ENCODE assay signal across 9 mouse cellular contexts in the genomic region with DNA sequence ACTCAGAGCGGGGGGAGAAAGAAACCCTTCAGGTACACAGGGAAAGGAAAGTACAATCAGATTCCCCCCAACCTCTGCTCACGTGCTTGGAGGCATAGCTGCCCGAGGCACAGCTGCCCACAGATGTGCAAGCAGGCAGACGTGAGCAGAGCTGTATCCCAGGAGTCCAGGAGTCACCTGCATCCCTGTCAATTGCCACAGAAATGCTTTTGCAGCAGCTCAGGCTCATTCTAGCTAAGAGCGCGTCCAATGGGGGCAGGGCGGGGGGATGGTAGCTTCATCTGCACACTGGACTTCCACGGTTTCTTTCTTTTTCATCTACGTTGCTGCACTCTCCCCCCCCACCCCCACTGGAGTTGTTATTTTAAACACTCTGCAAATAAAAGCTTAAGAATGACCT.
DNase-seq lines count a peak whose midpoint lies in the region; ATAC-seq lines count a peak whose summit lies in the region.
"Had no signal": no experiment of that assay in that cellular context is flagged by ENCODE, and none has a peak within 500 bp of the region (broad histone marks: within the 10 kb centered on the region; RNA-seq: fewer than 3 reads in every experiment).

No protein-coding gene starts in this region.

- H3K4me2 ChIP-seq in forebrain, embryonic 11.5 days (ENCODE audit: low read depth, low read length, severe bottlenecking) = no peak overlapping the region
- no peak overlapping the region for H3K4me2 ChIP-seq in forebrain, embryonic 16.5 days (ENCODE audit: low read length)
- no peak overlapping the region for H3K4me2 ChIP-seq in neural tube, embryonic 11.5 days (ENCODE audit: low read depth)
- no peak overlapping the region; the same call in 1 of the 2 replicates for H3K4me2 ChIP-seq in midbrain, embryonic 14.5 days (ENCODE audit: low read length)

- ATAC-seq in forebrain, embryonic 11.5 days (replicated peaks; ENCODE audit: low FRiP score) = no peak
- ATAC-seq in forebrain, embryonic 16.5 days = no peak
- no peak for ATAC-seq in neural tube, embryonic 11.5 days (ENCODE audit: insufficient read depth, low FRiP score, low TSS enrichment)
- peak; percentile 58; the same call in 1 of the 2 replicates for ATAC-seq in midbrain, embryonic 14.5 days (ENCODE audit: low FRiP score, low TSS enrichment)

- DNase-seq in forebrain, embryonic 11.5 days (ENCODE audit: low spot score) = peak; percentile 56
- DNase-seq in neural tube, embryonic 11.5 days (ENCODE audit: low spot score) = peak; percentile 27
- DNase-seq in neural tube, embryonic 10.5 days (ENCODE audit: extremely low spot score, low spot score) = no peak
- DNase-seq in midbrain, embryonic 14.5 days = peak; percentile 62
- no peak for DNase-seq in retina, embryonic 14.5 days (ENCODE audit: low spot score)
- DNase-seq in spleen, postnatal 14 days (ENCODE audit: low spot score in 2 of 2) = no peak
- DNase-seq in layer of hippocampus, adult 9-11 months = no peak
- DNase-seq: kidney, postnatal 25 days had no signal

- H3K27ac ChIP-seq in forebrain, embryonic 11.5 days (ENCODE audit: low read depth, low read length) = no peak overlapping the region
- no peak overlapping the region for H3K27ac ChIP-seq in forebrain, embryonic 16.5 days (ENCODE audit: low read length)
- no peak overlapping the region for H3K27ac ChIP-seq in neural tube, embryonic 11.5 days (ENCODE audit: low read depth, low read length)
- H3K27ac ChIP-seq in midbrain, embryonic 14.5 days (replicated peaks; ENCODE audit: low read depth, low read length) = peak overlapping the region; percentile 43; the same call in 1 of the 2 replicates

- no peaks in the 10 kb centered on the region for H3K36me3 ChIP-seq in forebrain, embryonic 11.5 days (ENCODE audit: control insufficient read depth, insufficient read depth, low read length)
- H3K36me3 ChIP-seq in forebrain, embryonic 16.5 days (ENCODE audit: control insufficient read depth, insufficient read depth) = no peaks in the 10 kb centered on the region
- no peaks in the 10 kb centered on the region for H3K36me3 ChIP-seq in neural tube, embryonic 11.5 days (ENCODE audit: control insufficient read depth, insufficient read depth, low read length)
- no peaks in the 10 kb centered on the region for H3K36me3 ChIP-seq in midbrain, embryonic 14.5 days (ENCODE audit: control insufficient read depth, insufficient read depth, low read length)

- no peaks in the 10 kb centered on the region for H3K9me3 ChIP-seq in forebrain, embryonic 11.5 days (ENCODE audit: control insufficient read depth, low read length)
- H3K9me3 ChIP-seq in forebrain, embryonic 16.5 days (ENCODE audit: control insufficient read depth, low read length) = no peaks in the 10 kb centered on the region
- no peaks in the 10 kb centered on the region for H3K9me3 ChIP-seq in neural tube, embryonic 11.5 days (ENCODE audit: control insufficient read depth, low read length)
- no peaks in the 10 kb centered on the region for H3K9me3 ChIP-seq in midbrain, embryonic 14.5 days (ENCODE audit: control insufficient read depth, low read length)

- no peaks in the 10 kb centered on the region for H3K27me3 ChIP-seq in forebrain, embryonic 11.5 days (ENCODE audit: control insufficient read depth, insufficient read depth, low read length)
- no peaks in the 10 kb centered on the region for H3K27me3 ChIP-seq in forebrain, embryonic 16.5 days (replicated peaks; ENCODE audit: control insufficient read depth, insufficient read depth, low read length)
- H3K27me3 ChIP-seq in neural tube, embryonic 11.5 days (ENCODE audit: control insufficient read depth, insufficient read depth, low read length) = no peaks in the 10 kb centered on the region
- no peaks in the 10 kb centered on the region for H3K27me3 ChIP-seq in midbrain, embryonic 14.5 days (ENCODE audit: control insufficient read depth, insufficient read depth, low read length)

- 52% methylated on average over 9 of the region's 9 CpGs for WGBS in forebrain, embryonic 11.5 days
- WGBS in forebrain, embryonic 16.5 days = 44% methylated on average over 9 of the region's 9 CpGs
- WGBS in neural tube, embryonic 11.5 days = 57% methylated on average over 9 of the region's 9 CpGs
- 26% methylated on average over 9 of the region's 9 CpGs for WGBS in midbrain, embryonic 14.5 days

- no peak overlapping the region for H3K9ac ChIP-seq in forebrain, embryonic 11.5 days (ENCODE audit: low read length)
- no peak overlapping the region for H3K9ac ChIP-seq in forebrain, embryonic 16.5 days (replicated peaks; ENCODE audit: low read depth, low read length)
- no peak overlapping the region for H3K9ac ChIP-seq in neural tube, embryonic 11.5 days (ENCODE audit: low read length)
- no peak overlapping the region for H3K9ac ChIP-seq in midbrain, embryonic 14.5 days (replicated peaks; ENCODE audit: low read length)

- peaks cover 4% of the 10 kb centered on the region; the same call in 1 of the 2 replicates for H3K4me1 ChIP-seq in forebrain, embryonic 11.5 days (replicated peaks; ENCODE audit: control insufficient read depth, insufficient read depth, low read length)
- no peaks in the 10 kb centered on the region for H3K4me1 ChIP-seq in forebrain, embryonic 16.5 days (replicated peaks; ENCODE audit: control insufficient read depth, insufficient read depth, low read length)
- peaks cover 4% of the 10 kb centered on the region; the same call in 1 of the 2 replicates for H3K4me1 ChIP-seq in neural tube, embryonic 11.5 days (ENCODE audit: control insufficient read depth, insufficient read depth, low read length)
- peaks cover 12% of the 10 kb centered on the region for H3K4me1 ChIP-seq in midbrain, embryonic 14.5 days (ENCODE audit: control insufficient read depth, insufficient read depth, low read length)

- H3K4me3 ChIP-seq in forebrain, embryonic 11.5 days (ENCODE audit: low read depth, low read length) = no peak overlapping the region
- no peak overlapping the region for H3K4me3 ChIP-seq in forebrain, embryonic 16.5 days (replicated peaks; ENCODE audit: low read length)
- H3K4me3 ChIP-seq in neural tube, embryonic 11.5 days (ENCODE audit: low read depth, low read length) = no peak overlapping the region
- no peak overlapping the region for H3K4me3 ChIP-seq in midbrain, embryonic 14.5 days (replicated peaks; ENCODE audit: low read depth, low read length)

Comparison
In these comparisons a context has a peak if more than half of its experiments do, and no peak if none do; other contexts are left out.
1. DNase-seq: peak in forebrain, embryonic 11.5 days (single experiment), neural tube, embryonic 11.5 days (single experiment) and midbrain, embryonic 14.5 days (single experiment); none in neural tube, embryonic 10.5 days (single experiment), retina, embryonic 14.5 days (single experiment), spleen, postnatal 14 days (0 of 2) and layer of hippocampus, adult 9-11 months (single experiment).